Mouse (Mus musculus) embryonic facial prominence, embryonic 11.5 days (tissue): ENCODE measurements around the gene Gucy2f. TPM values are rescaled to one million over a fixed set of nuclear protein-coding genes. Genes with fewer than 3 reads are reported as not detected.

Source experiments
- ATAC-seq: fragments of 200-750 bp; cut with Nextera tagmentation; replicated peaks from 2 replicates; pipeline ENCODE4 v1.8.0; 2017; ENCODE audit warnings: low read depth; ENCODE audit not compliant: insufficient number of reproducible peaks, low FRiP score, low TSS enrichment
- DNase-seq: peaks from one replicate; pipeline ENCODE4 v3.0.0-alpha.2; 2015; ENCODE audit warnings: low spot score
- H3K27ac ChIP-seq: fragments of 300-500 bp; sonication (generic); replicated peaks from 2 replicates; pipeline ENCODE4 v1.5.1; 2014; ENCODE audit warnings: mild to moderate bottlenecking, low read depth, low read length, control low read depth
- H3K27me3 ChIP-seq: fragments of 300-500 bp; sonication (generic); 2 replicates; pipeline ENCODE4 v1.6.1; 2014; ENCODE audit warnings: mild to moderate bottlenecking, low read length, moderate library complexity, mixed read lengths; ENCODE audit not compliant: control insufficient read depth, insufficient read depth
- H3K36me3 ChIP-seq: fragments of 300-500 bp; sonication (generic); replicated peaks from 2 replicates; pipeline ENCODE4 v1.6.1; 2014; ENCODE audit warnings: low read depth, mild to moderate bottlenecking, low read length, moderate library complexity, mixed read lengths; ENCODE audit not compliant: control insufficient read depth, insufficient read depth
- H3K4me1 ChIP-seq: fragments of 300-500 bp; sonication (generic); 2 replicates; pipeline ENCODE4 v1.6.1; 2014; ENCODE audit warnings: low read length, mixed read lengths; ENCODE audit not compliant: control insufficient read depth, insufficient read depth
- H3K4me2 ChIP-seq: fragments of 300-500 bp; sonication (generic); 2 replicates; pipeline ENCODE4 v1.6.1; 2014; ENCODE audit warnings: low read depth, mild to moderate bottlenecking, control low read depth, low read length, moderate library complexity
- H3K4me3 ChIP-seq: fragments of 300-500 bp; sonication (generic); 2 replicates; pipeline ENCODE4 v1.5.1; 2014; ENCODE audit warnings: low read depth, low read length, control low read depth
- H3K9ac ChIP-seq: fragments of 300-500 bp; sonication (generic); replicated peaks from 2 replicates; pipeline ENCODE4 v1.6.1; 2014; ENCODE audit warnings: mild to moderate bottlenecking, control low read depth, low read length
- H3K9me3 ChIP-seq: fragments of 300-500 bp; sonication (generic); replicated peaks from 2 replicates; pipeline ENCODE4 v1.6.1; 2016; ENCODE audit warnings: mild to moderate bottlenecking, low read length, inconsistent platforms, mixed read lengths; ENCODE audit not compliant: control insufficient read depth
- WGBS: fragments of 180-500 bp; shearing (Covaris S2); extraction: QIAGEN DNeasy Blood & Tissue Kit; methylation state at CpG from one replicate; pipeline ENCODE4 v1.1.7; 2014; 5-methylcytosine and 5-hydroxymethylcytosine counted together
- polyA plus RNA-seq: library from polyadenylated mRNA; unstranded; fragments of >200 nt; fragmentation: Nextera tagmentation; extraction: Ambion mirVana; gene quantifications from 2 replicates; pipeline ENCODE4 v1.2.1, GENCODE M21; 2014

The Gucy2f gene
- polyA plus RNA-seq, 1 experiment from 2014 or later: 0.03 TPM

- Histone ChIP-seq H3K4me1 (no peaks in the 10 kb centered on the region), H3K27ac (no peak within 1 kb of the TSS), H3K4me2 (peak within 1 kb of the TSS; percentile 19; the same call in 1 of the 2 replicates), H3K4me3 (peak within 1 kb of the TSS; percentile 44), H3K36me3 (no peaks in the 10 kb centered on the region), H3K27me3 (no peaks in the 10 kb centered on the region), H3K9me3 (no peaks in the 10 kb centered on the region), H3K9ac (no peak within 1 kb of the TSS)
- no peak for ATAC-seq
- no peak for DNase-seq
- 88% methylated on average over 14 of the region's 14 CpGs for WGBS
Measured at GRCm38 (mm10) chrX:142226542-142226941, 29.8 kb upstream of the Gucy2f start, which contains the start of gene Nxt2. Gene Nxt2, plus strand, starts transcription at chrX:142226770.

- ATAC-seq: no peak
- WGBS: 10% methylated on average over 3 of the region's 3 CpGs
- Histone ChIP-seq H3K36me3 (no peaks in the 10 kb centered on the region), H3K27me3 (0 out of 2 replicates have a peak, but pooled peaks cover 2% of the 10 kb centered on the region), H3K4me2 (no peak overlapping the region), H3K9ac (no peak overlapping the region), H3K9me3 (no peaks in the 10 kb centered on the region), H3K4me3 (no peak overlapping the region), H3K4me1 (no peaks in the 10 kb centered on the region), H3K27ac (no peak overlapping the region)
- peak; percentile 63 for DNase-seq
Measured at GRCm38 (mm10) chrX:142200295-142200694, 3.6 kb upstream of the Gucy2f start.

- no peaks in the 10 kb centered on the region for H3K4me1 ChIP-seq
- H3K27me3 ChIP-seq: 0 out of 2 replicates have a peak, but pooled peaks cover 2% of the 10 kb centered on the region
- H3K4me3 ChIP-seq: no peak overlapping the region
- H3K9me3 ChIP-seq: no peaks in the 10 kb centered on the region
- ATAC-seq (no peak), DNase-seq (no peak)
- WGBS: 89% methylated on average over 1 of the region's 1 CpGs
- no peak overlapping the region for H3K27ac ChIP-seq
- H3K36me3 ChIP-seq: no peaks in the 10 kb centered on the region
- H3K4me2 ChIP-seq: no peak overlapping the region
- H3K9ac ChIP-seq: no peak overlapping the region
Measured at GRCm38 (mm10) chrX:142195551-142195950, 1.2 kb downstream of the Gucy2f start.

- Histone ChIP-seq H3K4me1 (no peaks in the 10 kb centered on the region), H3K9ac (no peak overlapping the region), H3K9me3 (no peaks in the 10 kb centered on the region), H3K27ac (no peak overlapping the region), H3K4me3 (no peak overlapping the region), H3K27me3 (0 out of 2 replicates have a peak, but pooled peaks cover 2% of the 10 kb centered on the region), H3K36me3 (no peaks in the 10 kb centered on the region), H3K4me2 (no peak overlapping the region)
- ATAC-seq (no peak), DNase-seq (no peak)
- 69% methylated on average over 6 of the region's 6 CpGs for WGBS
Measured at GRCm38 (mm10) chrX:142194420-142194819, 2.3 kb downstream of the Gucy2f start.

GRCm38 (mm10) chrX:142190355-142190754 lies 6.4 kb downstream of the Gucy2f start:
- DNase-seq: no peak
- ATAC-seq: no peak
- H3K9ac ChIP-seq: no peak overlapping the region
- no peaks in the 10 kb centered on the region for H3K9me3 ChIP-seq
- no peak overlapping the region for H3K4me3 ChIP-seq
- no peaks in the 10 kb centered on the region for H3K36me3 ChIP-seq
- H3K27me3 ChIP-seq: 0 out of 2 replicates have a peak, but pooled peaks cover under 1% of the 10 kb centered on the region
- no peak overlapping the region for H3K4me2 ChIP-seq
- no peak overlapping the region for H3K27ac ChIP-seq
- H3K4me1 ChIP-seq: no peaks in the 10 kb centered on the region
- WGBS: 57% methylated on average over 2 of the region's 2 CpGs

GRCm38 (mm10) chrX:142189023-142189703 lies 7.6 kb downstream of the Gucy2f start:
- Histone ChIP-seq H3K9ac (no peak overlapping the region), H3K9me3 (no peaks in the 10 kb centered on the region), H3K27me3 (no peaks in the 10 kb centered on the region), H3K4me2 (no peak overlapping the region), H3K36me3 (no peaks in the 10 kb centered on the region), H3K4me3 (no peak overlapping the region), H3K27ac (no peak overlapping the region), H3K4me1 (no peaks in the 10 kb centered on the region)
- peak; percentile 68 for DNase-seq
- WGBS: 28% methylated on average over 22 of the region's 22 CpGs
- 0 out of 2 replicates have a peak, but pooled peaks have one; percentile 29 for ATAC-seq

- H3K27me3 ChIP-seq: no peaks in the 10 kb centered on the region
Measured at GRCm38 (mm10) chrX:142182026-142182425, 14.7 kb downstream of the Gucy2f start.

GRCm38 (mm10) chrX:142176981-142177380 lies 19.8 kb downstream of the Gucy2f start:
- ATAC-seq (no peak), DNase-seq (no peak)
- H3K27ac ChIP-seq: no peak overlapping the region
- H3K4me1 ChIP-seq: no peaks in the 10 kb centered on the region
- no peak overlapping the region for H3K4me2 ChIP-seq
- no peak overlapping the region for H3K4me3 ChIP-seq
- no peaks in the 10 kb centered on the region for H3K36me3 ChIP-seq
- no peaks in the 10 kb centered on the region for H3K27me3 ChIP-seq
- H3K9ac ChIP-seq: no peak overlapping the region
- no peaks in the 10 kb centered on the region for H3K9me3 ChIP-seq

More at GRCm38 (mm10) chrX:142182026-142182425, 14.7 kb downstream of the Gucy2f start:
- Histone ChIP-seq H3K36me3 (no peaks in the 10 kb centered on the region), H3K4me2 (no peak overlapping the region), H3K4me3 (no peak overlapping the region), H3K27ac (no peak overlapping the region), H3K4me1 (no peaks in the 10 kb centered on the region), H3K9ac (no peak overlapping the region), H3K9me3 (no peaks in the 10 kb centered on the region)
- 69% methylated on average over 2 of the region's 2 CpGs for whole genome bisulfite sequencing
- ATAC-seq: no peak
- no peak for DNase-seq
